Mouse (Mus musculus): ENCODE data around the gene Arhgef19. TPM values are rescaled to one million over a fixed set of nuclear protein-coding genes. Genes with fewer than 3 reads are reported as not detected.
A peak's percentile ranks its signal among the peaks of the same experiment; 100 is the strongest.

The Arhgef19 gene
- polyA plus RNA-seq, 1 experiment from 2014 or later, result 2.1 TPM

DNA sequence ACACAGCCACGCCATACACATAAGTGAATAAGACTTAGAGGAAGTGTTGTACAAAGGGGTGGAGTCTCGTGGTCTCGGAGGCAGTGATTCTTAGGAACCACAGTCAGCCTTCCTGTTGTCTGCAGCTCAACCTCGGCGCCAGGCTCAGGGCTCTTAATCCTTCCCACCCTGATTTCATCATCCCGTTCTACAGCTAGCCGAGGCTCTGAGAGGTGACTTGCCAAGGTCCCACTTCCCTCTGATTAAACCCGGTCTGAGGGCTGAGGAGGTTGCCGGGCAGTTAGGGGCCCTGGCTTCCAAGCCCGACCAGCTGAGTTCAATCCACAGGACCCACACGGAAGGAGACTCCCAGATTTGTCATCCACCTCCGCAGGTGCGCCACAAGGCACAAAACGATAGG lies 33.6 kb downstream of the Arhgef19 start:
- 22% methylated on average over 14 of the region's 14 CpGs for WGBS
- H3K9ac ChIP-seq (ENCODE audit: low read depth, low read length), result no peak overlapping the region
- no peaks in the 10 kb centered on the region for H3K36me3 ChIP-seq (ENCODE audit: control insufficient read depth, insufficient read depth, low read length)
- H3K27ac ChIP-seq (ENCODE audit: low read depth, low read length), result no peak overlapping the region
- peak overlapping the region; percentile 21; the same call in 1 of the 2 replicates for H3K4me2 ChIP-seq (replicated peaks; ENCODE audit: low read depth, low read length)
- H3K4me3 ChIP-seq (ENCODE audit: low read depth, low read length), result 0 out of 2 replicates have a peak overlapping the region, but pooled peaks have one; percentile 2
- H3K4me1 ChIP-seq (replicated peaks; ENCODE audit: control insufficient read depth, insufficient read depth, low read length), result peaks cover 9% of the 10 kb centered on the region; the same call in 1 of the 2 replicates
- H3K9me3 ChIP-seq (ENCODE audit: control insufficient read depth, low read length), result no peaks in the 10 kb centered on the region
- DNase-seq (ENCODE audit: low spot score) (no peak), ATAC-seq (ENCODE audit: low FRiP score) (no peak)
- peaks cover 10% of the 10 kb centered on the region for H3K27me3 ChIP-seq (ENCODE audit: control insufficient read depth, insufficient read depth, low read length)

DNA sequence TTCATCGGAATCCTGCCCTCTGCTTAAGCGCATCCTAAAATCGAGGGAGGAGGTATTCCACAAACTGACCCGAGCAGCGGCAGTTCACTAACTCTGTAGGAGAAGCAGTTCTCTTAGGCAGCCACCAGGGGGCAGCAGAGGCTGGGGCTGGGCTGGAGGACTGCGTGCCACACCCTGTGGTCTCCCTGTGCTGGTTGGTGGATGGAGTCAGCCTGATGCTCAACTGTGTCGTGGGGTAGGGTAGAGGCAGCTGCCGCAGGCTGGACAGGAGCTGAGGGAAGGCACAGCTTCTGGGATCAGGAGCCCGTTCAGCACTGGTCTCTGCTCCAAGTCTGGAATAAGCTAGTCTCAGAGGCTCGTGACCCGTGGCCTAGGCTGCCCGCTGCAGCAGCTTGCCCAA lies 34.0 kb downstream of the Arhgef19 start:
- H3K9me3 ChIP-seq (ENCODE audit: control insufficient read depth, low read length), result no peaks in the 10 kb centered on the region
- H3K4me3 ChIP-seq (ENCODE audit: low read depth, low read length), result 0 out of 2 replicates have a peak overlapping the region, but pooled peaks have one; percentile 2
- WGBS, result 19% methylated on average over 12 of the region's 12 CpGs
- H3K27me3 ChIP-seq (ENCODE audit: control insufficient read depth, insufficient read depth, low read length), result peaks cover 10% of the 10 kb centered on the region
- no peaks in the 10 kb centered on the region for H3K36me3 ChIP-seq (ENCODE audit: control insufficient read depth, insufficient read depth, low read length)
- 0 out of 2 replicates have a peak overlapping the region, but pooled peaks have one; percentile 30 for H3K27ac ChIP-seq (ENCODE audit: low read depth, low read length)
- no peak overlapping the region for H3K9ac ChIP-seq (ENCODE audit: low read depth, low read length)
- peaks cover 9% of the 10 kb centered on the region; the same call in 1 of the 2 replicates for H3K4me1 ChIP-seq (replicated peaks; ENCODE audit: control insufficient read depth, insufficient read depth, low read length)
- DNase-seq (ENCODE audit: low spot score) (peak; percentile 92), ATAC-seq (ENCODE audit: low FRiP score) (peak; percentile 83)
- H3K4me2 ChIP-seq (replicated peaks; ENCODE audit: low read depth, low read length), result peak overlapping the region; percentile 21; the same call in 1 of the 2 replicates

DNA sequence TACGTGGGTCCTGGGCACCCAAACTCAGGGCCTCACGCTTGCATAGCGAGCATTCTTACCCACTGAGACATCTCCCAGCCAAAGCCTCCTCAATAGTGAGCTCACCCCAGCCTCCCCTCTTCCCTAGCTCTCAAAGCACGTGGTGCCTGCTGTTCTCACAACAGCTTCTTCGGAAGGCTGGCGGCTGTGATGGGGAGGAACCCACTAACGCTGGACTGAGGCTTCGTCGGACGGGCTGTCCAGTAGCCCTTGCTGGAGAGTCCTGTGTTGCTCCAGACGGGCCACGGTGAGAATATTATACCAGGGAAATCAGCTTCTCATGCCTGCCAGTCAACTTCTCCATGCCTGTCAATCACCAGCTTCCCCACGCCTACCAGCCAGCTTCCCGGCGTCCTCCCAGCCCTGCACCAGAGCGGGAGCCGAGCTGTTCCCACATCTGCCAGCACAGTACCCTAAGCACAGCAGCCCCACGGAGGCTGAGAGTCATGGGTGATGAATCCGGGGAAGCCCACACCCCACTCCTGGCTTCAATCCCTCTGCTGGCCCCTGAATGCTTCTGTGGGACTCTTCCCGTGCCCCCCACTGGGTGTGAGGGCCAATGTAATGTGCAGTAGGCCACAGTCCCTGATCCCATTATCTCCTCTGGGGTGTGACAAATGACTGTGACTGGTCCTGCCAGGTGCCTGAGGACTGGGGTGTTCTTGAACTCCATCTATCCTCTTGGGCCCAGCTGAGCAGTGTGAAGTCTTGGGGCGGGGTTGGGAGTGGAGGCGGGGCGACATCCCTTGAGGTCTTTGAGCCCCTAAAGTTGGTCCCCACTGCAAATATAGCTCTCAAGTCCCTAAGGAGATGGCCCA lies 35.4 kb downstream of the Arhgef19 start:
- H3K4me3 ChIP-seq (ENCODE audit: low read depth, low read length), result no peak overlapping the region
- no peaks in the 10 kb centered on the region for H3K9me3 ChIP-seq (ENCODE audit: control insufficient read depth, low read length)
- ATAC-seq (ENCODE audit: low FRiP score) (peak; percentile 71), DNase-seq (ENCODE audit: low spot score) (peak; percentile 61)
- H3K4me2 ChIP-seq (replicated peaks; ENCODE audit: low read depth, low read length), result no peak overlapping the region
- 23% methylated on average over 23 of the region's 23 CpGs for WGBS
- H3K9ac ChIP-seq (ENCODE audit: low read depth, low read length), result 0 out of 2 replicates have a peak overlapping the region, but pooled peaks have one; percentile 15
- peak overlapping the region; percentile 62 for H3K27ac ChIP-seq (ENCODE audit: low read depth, low read length)
- peaks cover 10% of the 10 kb centered on the region for H3K27me3 ChIP-seq (ENCODE audit: control insufficient read depth, insufficient read depth, low read length)
- no peaks in the 10 kb centered on the region for H3K36me3 ChIP-seq (ENCODE audit: control insufficient read depth, insufficient read depth, low read length)
- H3K4me1 ChIP-seq (replicated peaks; ENCODE audit: control insufficient read depth, insufficient read depth, low read length), result peaks cover 9% of the 10 kb centered on the region; the same call in 1 of the 2 replicates

DNA sequence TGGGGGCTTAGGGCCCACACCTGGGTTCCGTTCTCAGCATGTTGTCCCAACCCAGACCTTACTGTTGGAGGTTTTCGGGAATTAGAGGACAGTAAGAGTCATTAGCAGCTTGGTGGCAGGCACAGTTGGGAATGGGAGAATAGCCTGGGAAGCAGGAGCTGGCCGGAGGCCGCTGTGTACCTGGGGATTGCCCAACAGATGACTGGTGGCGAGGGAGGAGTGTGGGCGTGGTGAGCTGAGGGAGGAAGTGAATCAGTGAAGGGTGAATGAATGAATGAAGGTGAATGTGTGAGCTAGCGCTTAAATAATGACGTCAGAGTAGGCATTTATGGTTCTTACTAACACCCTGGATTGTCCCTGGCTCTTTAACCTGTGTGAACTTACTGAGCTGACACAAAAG lies 37.9 kb downstream of the Arhgef19 start:
- peaks cover 7% of the 10 kb centered on the region; the same call in 1 of the 2 replicates for H3K27me3 ChIP-seq (ENCODE audit: control insufficient read depth, insufficient read depth, low read length)
- no peaks in the 10 kb centered on the region for H3K36me3 ChIP-seq (ENCODE audit: control insufficient read depth, insufficient read depth, low read length)
- no peak overlapping the region for H3K9ac ChIP-seq (ENCODE audit: low read depth, low read length)
- H3K27ac ChIP-seq (ENCODE audit: low read depth, low read length), result no peak overlapping the region
- H3K4me2 ChIP-seq (replicated peaks; ENCODE audit: low read depth, low read length), result no peak overlapping the region
- WGBS, result 87% methylated on average over 8 of the region's 8 CpGs
- no peak overlapping the region for H3K4me3 ChIP-seq (ENCODE audit: low read depth, low read length)
- DNase-seq (ENCODE audit: low spot score), result no peak
- H3K4me1 ChIP-seq (replicated peaks; ENCODE audit: control insufficient read depth, insufficient read depth, low read length), result peaks cover 9% of the 10 kb centered on the region; the same call in 1 of the 2 replicates
- no peak for ATAC-seq (ENCODE audit: low FRiP score)
- H3K9me3 ChIP-seq (ENCODE audit: control insufficient read depth, low read length), result no peaks in the 10 kb centered on the region

DNA sequence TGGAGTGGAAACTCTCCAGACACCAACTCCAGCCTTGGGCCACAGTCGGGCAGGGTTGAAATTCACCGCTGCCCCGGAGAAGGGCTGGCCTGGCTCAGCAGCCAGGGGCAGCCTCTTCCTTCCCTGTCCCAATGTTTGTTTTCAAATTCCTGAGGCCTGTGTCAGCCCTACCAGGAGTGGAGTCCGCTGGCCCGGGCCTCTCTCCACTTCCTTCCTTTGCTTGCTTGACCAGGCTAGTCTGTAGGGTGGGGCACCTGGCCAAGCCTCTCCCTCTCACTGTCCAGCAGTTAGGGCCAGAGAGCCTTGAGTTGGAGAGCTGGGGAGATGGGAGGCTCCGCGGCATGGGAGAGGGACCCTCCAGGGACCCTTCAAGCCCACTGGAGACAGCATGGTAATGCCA lies 38.9 kb downstream of the Arhgef19 start:
- WGBS, result 41% methylated on average over 7 of the region's 7 CpGs
- Histone ChIP-seq H3K9ac (ENCODE audit: low read depth, low read length) (no peak overlapping the region), H3K4me1 (replicated peaks; ENCODE audit: control insufficient read depth, insufficient read depth, low read length) (peaks cover 7% of the 10 kb centered on the region; the same call in 1 of the 2 replicates), H3K36me3 (ENCODE audit: control insufficient read depth, insufficient read depth, low read length) (no peaks in the 10 kb centered on the region), H3K4me3 (ENCODE audit: low read depth, low read length) (no peak overlapping the region), H3K9me3 (ENCODE audit: control insufficient read depth, low read length) (no peaks in the 10 kb centered on the region), H3K4me2 (replicated peaks; ENCODE audit: low read depth, low read length) (no peak overlapping the region), H3K27ac (ENCODE audit: low read depth, low read length) (0 out of 2 replicates have a peak overlapping the region, but pooled peaks have one; percentile 24), H3K27me3 (ENCODE audit: control insufficient read depth, insufficient read depth, low read length) (peaks cover 7% of the 10 kb centered on the region; the same call in 1 of the 2 replicates)
- ATAC-seq (ENCODE audit: low FRiP score) (no peak), DNase-seq (ENCODE audit: low spot score) (no peak)

DNA sequence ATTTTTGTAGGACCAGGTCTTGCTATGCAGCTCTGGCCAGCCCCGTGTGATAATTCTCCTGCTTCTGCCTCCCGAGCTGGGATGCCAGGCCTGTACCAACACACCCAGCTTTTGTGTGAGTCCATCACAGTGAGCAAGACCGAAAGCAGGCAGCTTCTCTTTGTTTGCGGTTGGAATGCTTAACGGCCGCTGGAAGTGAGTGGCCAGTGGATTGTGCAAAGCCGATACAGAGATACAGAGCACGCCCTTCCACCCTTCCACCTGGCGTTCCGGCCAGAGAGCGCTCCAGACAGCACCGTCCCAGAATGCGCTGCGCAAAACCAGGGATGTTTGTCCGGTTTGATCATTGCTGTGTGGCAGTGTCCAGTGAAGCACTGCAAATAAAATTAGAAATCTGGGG lies 40.0 kb downstream of the Arhgef19 start:
- H3K4me3 ChIP-seq (ENCODE audit: low read depth, low read length), result no peak overlapping the region
- no peaks in the 10 kb centered on the region for H3K9me3 ChIP-seq (ENCODE audit: control insufficient read depth, low read length)
- DNase-seq (ENCODE audit: low spot score) (no peak), ATAC-seq (ENCODE audit: low FRiP score) (no peak)
- 58% methylated on average over 15 of the region's 15 CpGs for WGBS
- H3K4me2 ChIP-seq (replicated peaks; ENCODE audit: low read depth, low read length), result no peak overlapping the region
- no peak overlapping the region for H3K27ac ChIP-seq (ENCODE audit: low read depth, low read length)
- H3K36me3 ChIP-seq (ENCODE audit: control insufficient read depth, insufficient read depth, low read length), result no peaks in the 10 kb centered on the region
- H3K4me1 ChIP-seq (replicated peaks; ENCODE audit: control insufficient read depth, insufficient read depth, low read length), result peaks cover 7% of the 10 kb centered on the region; the same call in 1 of the 2 replicates
- H3K27me3 ChIP-seq (ENCODE audit: control insufficient read depth, insufficient read depth, low read length), result 0 out of 2 replicates have a peak, but pooled peaks cover 3% of the 10 kb centered on the region
- no peak overlapping the region for H3K9ac ChIP-seq (ENCODE audit: low read depth, low read length)

DNA sequence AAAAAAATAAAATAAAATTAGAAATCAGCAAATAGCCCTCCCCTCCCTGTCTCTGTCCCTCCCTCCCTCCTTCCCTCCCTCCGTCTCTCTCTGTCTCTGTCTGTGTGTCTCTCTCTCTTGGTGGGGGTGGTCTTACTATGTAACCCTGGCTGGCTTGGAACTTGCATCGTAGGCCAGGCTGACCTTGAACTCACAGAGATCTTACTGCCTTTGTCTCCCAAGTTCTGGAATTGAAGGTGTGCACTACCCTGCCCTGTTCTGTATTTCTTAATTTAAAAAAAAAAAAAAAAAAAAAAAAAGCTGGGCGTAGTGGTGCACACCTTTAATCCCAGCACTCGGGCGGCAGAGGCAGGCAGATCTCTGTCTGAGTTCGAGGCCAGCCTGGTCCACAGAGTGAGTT lies 40.5 kb downstream of the Arhgef19 start:
- Histone ChIP-seq H3K9ac (ENCODE audit: low read depth, low read length) (no peak overlapping the region), H3K27me3 (ENCODE audit: control insufficient read depth, insufficient read depth, low read length) (peaks cover 3% of the 10 kb centered on the region; the same call in 1 of the 2 replicates)
- WGBS, result 87% methylated on average over 6 of the region's 6 CpGs

DNA sequence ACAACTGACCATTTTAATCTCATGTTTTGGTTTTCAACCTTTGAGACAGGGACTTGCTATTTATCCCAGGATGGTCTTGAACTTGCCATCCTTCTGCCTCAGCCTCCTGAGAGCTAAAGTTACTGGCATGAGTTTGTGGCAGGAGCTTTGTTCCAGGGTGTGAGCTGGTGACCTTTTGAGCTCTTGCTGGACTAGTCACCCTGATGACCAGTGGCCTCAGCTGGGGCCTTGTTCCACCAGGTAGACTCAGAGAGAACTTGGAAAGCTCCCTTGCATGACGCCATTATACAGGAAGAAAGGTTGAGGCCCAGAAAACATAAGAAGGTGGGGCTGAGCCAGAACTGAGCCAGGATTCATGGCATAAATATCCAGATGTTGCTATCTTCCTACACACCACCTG lies 41.2 kb downstream of the Arhgef19 start:
- H3K4me1 ChIP-seq (replicated peaks; ENCODE audit: control insufficient read depth, insufficient read depth, low read length), result no peaks in the 10 kb centered on the region; the same call in 1 of the 2 replicates
- WGBS, result 93% methylated on average over 1 of the region's 1 CpGs
- H3K9me3 ChIP-seq (ENCODE audit: control insufficient read depth, low read length), result no peaks in the 10 kb centered on the region
- no peaks in the 10 kb centered on the region for H3K36me3 ChIP-seq (ENCODE audit: control insufficient read depth, insufficient read depth, low read length)
- H3K27me3 ChIP-seq (ENCODE audit: control insufficient read depth, insufficient read depth, low read length), result peaks cover 7% of the 10 kb centered on the region; the same call in 1 of the 2 replicates
- no peak overlapping the region for H3K27ac ChIP-seq (ENCODE audit: low read depth, low read length)
- DNase-seq (ENCODE audit: low spot score), result no peak
- H3K4me3 ChIP-seq (ENCODE audit: low read depth, low read length), result no peak overlapping the region
- ATAC-seq (ENCODE audit: low FRiP score), result no peak
- H3K9ac ChIP-seq (ENCODE audit: low read depth, low read length), result no peak overlapping the region
- no peak overlapping the region for H3K4me2 ChIP-seq (replicated peaks; ENCODE audit: low read depth, low read length)

More for the DNA sequence above, 40.5 kb downstream of the Arhgef19 start:
- H3K4me2 ChIP-seq (replicated peaks; ENCODE audit: low read depth, low read length), result no peak overlapping the region
- H3K4me1 ChIP-seq (replicated peaks; ENCODE audit: control insufficient read depth, insufficient read depth, low read length), result 0 out of 2 replicates have a peak, but pooled peaks cover 4% of the 10 kb centered on the region
- H3K4me3 ChIP-seq (ENCODE audit: low read depth, low read length), result no peak overlapping the region
- DNase-seq (ENCODE audit: low spot score) (no peak), ATAC-seq (ENCODE audit: low FRiP score) (no peak)
- H3K9me3 ChIP-seq (ENCODE audit: control insufficient read depth, low read length), result no peaks in the 10 kb centered on the region
- H3K27ac ChIP-seq (ENCODE audit: low read depth, low read length), result no peak overlapping the region
- no peaks in the 10 kb centered on the region for H3K36me3 ChIP-seq (ENCODE audit: control insufficient read depth, insufficient read depth, low read length)
